Mouse (Mus musculus): ENCODE data around the gene Tnni1. TPM values are rescaled to one million over a fixed set of nuclear protein-coding genes. Genes with fewer than 3 reads are reported as not detected.

Gene Tnni1
- 1 to 10 TPM; 2.3 to 2.5 TPM for total RNA-seq (2021)
- long read RNA-seq, experiment 1, partial matches to known transcripts, result 5 of 6 reads
- long read RNA-seq, experiment 1, other reads (novel, unspliced or antisense), result 1 of 6 reads
- long read RNA-seq, experiment 2, partial matches to known transcripts, result 1 of 2 reads
- long read RNA-seq, experiment 2, other reads (novel, unspliced or antisense), result 1 of 2 reads

DNA sequence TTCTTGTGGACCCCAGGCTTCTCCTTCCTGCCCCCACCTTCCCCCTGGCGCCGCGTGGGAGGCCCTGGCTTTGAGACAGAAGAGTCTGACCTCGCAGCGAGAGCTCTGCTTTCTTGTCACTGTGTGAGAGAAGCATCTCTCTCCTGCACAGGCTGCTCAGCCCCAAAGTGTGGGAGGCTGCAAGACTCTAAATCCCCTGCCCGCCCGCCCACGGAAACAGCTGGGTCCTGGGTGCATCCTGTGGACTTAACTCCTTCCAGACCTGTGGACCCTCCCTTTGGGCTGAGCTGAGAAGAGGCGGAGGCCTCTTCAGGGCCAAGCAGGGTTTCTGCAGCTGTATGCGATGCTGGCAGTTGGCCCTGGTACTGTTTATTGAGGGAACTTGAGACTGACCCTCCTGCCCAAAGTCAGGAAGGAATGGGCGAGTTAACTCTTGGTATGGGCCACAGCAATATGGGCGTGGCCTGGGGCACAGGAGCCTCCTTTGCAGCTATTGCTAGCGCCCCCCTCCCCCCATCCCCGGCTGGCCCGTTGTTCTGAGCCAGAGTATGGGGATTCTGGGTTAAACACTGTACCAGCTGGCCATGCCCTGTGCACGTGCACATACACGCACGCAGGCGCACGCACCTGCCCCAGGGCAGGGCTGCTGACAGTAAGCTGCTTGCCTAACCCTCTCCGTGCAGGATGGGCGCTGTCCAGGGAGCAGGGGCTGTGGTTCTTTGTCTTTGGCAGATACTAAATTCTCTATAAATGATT lies at the start of gene Tnni1:
Tnni1 (plus strand) TSS at position 655 of the 756 bp plus-strand sequence.
- DNase-seq (ENCODE audit: low spot score in 2 of 2), result no peak
- intact Hi-C loops (cut with DNase I), result no loop called here

DNA sequence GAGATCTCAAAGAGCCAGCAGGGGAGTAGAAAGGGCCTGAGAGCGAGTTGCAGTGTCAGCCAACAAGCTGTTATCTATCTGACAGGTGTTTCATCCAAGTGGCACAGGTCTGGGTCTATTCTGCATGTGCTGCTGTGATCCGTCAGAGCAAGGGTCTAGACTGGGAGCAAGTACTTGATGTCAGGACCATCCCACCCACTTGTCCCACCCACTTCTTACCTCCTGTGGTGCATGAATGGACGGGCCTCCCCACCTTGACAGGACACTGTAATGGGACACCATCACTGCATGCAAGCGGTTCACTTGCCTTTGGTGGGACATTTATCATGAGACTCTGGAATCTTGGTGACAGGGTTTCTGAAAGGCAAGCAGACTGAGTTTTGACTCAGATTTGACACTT lies 49.4 kb upstream of the Tnni1 start:
- intact Hi-C loops (cut with DNase I), result loop anchor here (10.0 kb wide), 1 partner anchor 215 kb away; no protein-coding TSS in a partner anchor
- DNase-seq (ENCODE audit: low spot score in 2 of 2), result no peak

DNA sequence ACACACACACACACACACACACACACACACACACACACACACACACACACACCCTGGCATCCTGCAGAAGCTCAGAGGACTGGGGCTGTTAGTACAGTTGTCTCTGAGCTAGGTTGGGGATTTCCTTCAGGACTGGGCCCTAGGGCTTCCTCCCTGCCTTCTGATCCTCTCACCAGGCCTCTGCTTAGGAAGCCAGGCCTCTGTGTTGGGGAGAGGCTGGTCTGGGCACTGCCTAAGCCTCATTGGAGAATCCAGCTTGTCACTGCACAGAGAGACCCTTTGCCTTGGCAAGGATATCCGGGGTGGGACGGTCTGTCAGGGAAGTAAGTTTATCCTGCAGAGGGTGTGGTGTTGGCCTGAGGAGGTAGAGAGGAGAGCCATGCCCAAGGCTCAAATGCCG lies 48.9 kb upstream of the Tnni1 start:
- intact Hi-C loops (cut with DNase I), result no loop called here
- no peak for DNase-seq (ENCODE audit: low spot score in 2 of 2)

DNA sequence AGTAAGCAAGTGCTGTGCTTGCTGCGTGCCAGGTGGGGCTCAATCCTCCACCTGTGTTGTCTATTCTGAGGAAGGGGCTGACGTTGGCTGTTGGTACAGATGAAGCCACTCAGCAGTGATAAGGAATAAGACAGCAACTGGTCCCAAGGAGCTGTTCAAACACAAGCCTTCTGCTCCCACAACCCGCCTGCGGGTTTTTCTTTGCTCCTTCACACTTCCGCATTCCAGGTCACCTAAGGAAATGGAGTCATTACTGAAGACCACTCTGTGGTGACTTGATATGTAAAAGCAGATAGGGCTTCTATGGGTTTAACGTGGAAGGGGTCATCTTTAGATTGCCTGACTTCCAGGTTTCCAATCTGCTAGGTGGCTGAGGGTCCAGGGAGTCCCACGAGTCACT lies 47.8 kb upstream of the Tnni1 start:
- DNase-seq (ENCODE audit: low spot score in 2 of 2), result no peak
- intact Hi-C loops (cut with DNase I), result no loop called here

DNA sequence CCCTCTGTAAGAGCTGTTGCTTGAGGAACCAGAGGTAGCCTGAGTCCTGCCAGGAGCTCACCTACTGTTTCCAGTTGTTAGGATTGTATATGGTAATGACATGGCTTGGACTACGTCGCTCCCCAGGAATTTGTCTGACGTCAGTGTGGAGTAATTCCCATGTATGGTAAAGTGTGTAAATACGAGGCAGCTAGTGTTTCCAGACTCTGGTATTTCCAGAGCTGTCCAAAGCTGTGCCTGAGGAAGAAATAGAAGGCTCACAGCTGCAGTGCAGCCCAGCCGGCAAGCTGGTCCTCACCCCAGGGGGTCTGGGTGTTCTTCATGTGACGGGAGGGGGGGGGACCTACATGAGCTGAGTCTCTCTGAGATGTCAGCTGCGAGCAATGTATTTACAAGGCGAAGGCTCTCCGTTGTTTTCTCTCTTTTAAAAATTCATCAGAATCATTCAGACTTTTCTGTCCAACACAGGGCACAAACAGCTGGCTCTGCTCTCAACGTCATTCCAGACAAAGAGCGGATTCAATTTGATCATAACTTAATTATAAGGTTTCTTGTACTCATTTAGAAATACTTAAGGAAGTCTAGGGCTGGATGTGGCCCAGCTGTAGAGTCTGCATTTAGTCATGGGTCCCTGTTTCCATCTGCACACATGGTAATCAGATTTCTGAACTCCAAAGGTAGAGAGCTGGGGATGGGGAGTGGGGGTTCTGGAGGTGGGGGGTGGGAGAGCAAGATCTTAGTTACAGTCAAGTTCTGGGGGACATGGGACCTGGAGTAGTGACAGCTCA lies 47.1 kb upstream of the Tnni1 start:
- intact Hi-C loops (cut with DNase I), result no loop called here
- DNase-seq (ENCODE audit: low spot score in 2 of 2), result no peak

DNA sequence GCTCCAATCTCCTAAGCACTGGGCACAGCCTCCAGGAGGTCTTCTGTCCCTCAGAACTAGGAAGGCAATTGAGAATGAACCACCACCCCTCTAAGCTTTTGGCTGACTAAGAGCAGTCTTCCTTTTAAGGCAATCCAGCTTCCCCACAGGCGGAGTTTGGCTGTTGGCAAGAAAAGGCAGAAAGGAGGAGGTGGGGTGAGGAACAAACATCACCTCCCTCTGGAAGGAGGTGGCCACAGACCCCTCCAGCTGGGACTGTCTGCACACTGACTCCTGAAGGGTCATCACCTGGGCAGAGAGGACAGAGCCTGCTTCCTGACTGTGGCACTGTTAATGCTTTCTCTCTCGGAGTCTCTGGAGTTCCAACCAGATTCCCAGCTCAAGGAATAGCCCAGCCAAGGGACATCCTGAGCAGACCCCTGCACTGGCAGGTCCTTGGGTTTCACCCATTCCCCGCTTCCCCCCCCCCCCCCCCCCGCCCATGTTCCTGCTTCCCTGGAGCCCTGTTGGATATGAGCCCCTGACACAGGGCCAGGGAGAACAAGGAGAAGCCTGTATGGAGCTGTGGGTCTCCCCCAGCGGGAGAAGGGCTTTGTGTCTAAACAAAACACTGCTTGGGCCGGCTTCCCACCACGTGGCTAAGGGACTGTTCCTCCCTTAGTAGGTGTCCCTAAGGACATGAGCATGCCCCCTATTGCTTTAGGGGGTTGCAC lies 44.9 kb upstream of the Tnni1 start:
- intact Hi-C loops (cut with DNase I), result no loop called here

DNA sequence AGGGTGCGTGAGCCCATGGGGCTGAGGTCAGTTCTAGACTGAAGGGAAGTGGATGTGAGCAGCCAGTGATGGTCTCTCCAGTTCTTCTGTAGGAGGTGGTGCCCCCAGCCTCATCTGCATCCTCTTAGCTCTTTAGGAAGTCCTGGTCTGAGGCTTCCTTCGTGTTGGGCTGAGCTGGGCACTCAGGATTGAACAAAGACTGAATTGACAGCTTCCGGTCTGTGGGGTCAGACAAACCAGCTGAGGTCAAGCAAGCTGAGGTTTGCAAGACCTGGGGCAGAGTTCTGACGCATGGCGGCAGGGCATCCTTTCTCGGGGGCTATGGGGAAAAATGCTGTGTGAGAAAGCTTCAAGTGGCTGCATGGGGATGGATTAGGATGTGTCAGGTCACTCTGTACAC lies 43.8 kb upstream of the Tnni1 start:
- intact Hi-C loops (cut with DNase I), result no loop called here
- no peak for DNase-seq (ENCODE audit: low spot score in 2 of 2)

More for the DNA sequence above, 44.9 kb upstream of the Tnni1 start:
- DNase-seq (ENCODE audit: low spot score in 2 of 2), result peak; percentile 66

DNA sequence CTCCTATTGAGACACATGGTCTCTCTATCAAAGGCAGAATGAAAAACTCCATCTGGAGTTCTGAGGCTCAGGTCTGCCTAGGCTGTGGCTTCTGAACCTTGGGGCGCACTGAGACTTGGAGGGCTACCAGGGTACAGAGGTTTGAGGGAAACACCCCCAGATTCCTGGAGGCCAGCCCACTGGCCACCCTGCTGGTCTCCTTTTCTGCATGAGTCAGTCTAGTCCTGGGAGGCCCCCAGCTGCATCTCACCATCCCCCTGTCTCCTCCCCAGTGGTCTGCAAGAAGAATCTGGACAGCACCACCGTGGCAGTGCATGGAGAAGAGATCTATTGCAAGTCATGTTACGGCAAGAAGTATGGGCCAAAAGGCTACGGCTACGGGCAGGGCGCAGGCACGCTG lies 34.2 kb upstream of the Tnni1 start:
- intact Hi-C loops (cut with DNase I), result no loop called here
- DNase-seq (ENCODE audit: low spot score in 2 of 2), result no peak

DNA sequence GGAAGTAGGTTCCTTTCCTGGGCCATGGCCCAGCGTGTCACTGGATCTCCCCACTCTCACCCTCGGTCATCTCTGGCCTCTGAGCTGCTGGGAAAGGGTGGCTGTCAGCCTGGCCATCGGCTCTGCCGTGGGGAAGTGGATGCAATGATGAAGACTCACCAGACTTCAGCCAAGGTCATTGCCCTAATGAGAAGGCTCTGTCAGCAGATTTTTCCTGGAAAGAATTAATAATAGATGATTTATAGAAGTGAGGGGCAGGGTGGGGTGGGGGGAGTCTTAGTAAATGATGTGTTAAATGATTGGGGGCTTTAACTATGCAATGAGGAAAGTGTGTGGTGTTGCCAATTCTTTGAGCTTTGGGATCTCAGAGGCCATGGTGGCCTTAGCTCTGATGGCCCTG lies 33.0 kb upstream of the Tnni1 start:
- no peak for DNase-seq (ENCODE audit: low spot score in 2 of 2)
- intact Hi-C loops (cut with DNase I), result no loop called here

DNA sequence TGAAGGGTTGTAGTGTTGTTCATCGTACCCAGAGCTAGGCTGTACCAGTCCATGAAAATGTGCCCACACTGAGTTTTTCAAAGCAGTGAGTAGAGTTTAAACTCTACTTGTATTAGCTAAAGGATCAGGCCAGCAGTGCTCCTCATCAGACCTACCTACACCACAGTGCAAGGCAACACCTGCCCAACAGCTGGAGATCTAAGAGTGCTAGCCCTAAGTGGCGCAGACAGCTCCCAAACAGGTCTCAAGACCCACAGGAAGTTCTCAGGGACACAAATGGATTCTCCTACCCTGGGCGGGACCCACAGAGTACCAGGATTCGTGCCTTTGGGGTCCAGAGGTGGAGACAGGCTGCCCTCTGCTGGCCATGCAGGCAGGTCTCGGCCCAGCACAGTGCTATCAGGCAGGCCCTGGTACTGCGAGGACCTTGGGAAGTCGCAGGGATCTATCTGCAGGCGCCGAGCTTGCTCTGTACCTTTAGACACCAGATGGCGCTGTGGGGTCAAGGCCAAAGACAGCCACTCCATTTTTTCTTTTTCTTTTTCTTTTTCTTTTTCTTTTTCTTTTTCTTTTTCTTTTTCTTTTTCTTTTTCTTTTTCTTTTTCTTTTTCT lies 26.4 kb upstream of the Tnni1 start:
- intact Hi-C loops (cut with DNase I), result loop anchor here (1.0 to 10.0 kb wide), 3 partner anchors 28 to 192 kb away; no protein-coding TSS in a partner anchor
- peak; percentile 95 to 97 for DNase-seq (ENCODE audit: low spot score in 2 of 2)

DNA sequence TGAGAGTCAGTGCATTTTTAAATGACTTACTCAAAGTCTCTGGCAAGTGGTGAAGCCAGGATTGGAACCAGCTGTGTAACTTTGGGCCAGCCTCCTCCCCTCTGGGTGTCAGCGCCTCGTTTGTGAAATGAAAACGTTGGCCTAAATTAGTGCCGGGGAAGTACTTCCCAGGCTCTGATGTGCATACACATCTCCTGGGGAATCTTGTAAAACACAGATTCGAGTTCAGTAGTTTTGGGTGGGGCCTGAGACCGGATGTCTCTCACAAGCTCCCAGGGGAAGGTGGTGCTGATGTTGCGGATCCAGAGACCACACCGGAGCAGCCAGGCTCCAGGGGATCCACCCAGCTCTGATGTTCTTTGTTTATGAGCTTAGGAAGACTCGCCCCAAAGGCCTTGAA lies 23.9 kb upstream of the Tnni1 start:
- DNase-seq (ENCODE audit: low spot score in 2 of 2), result no peak
- intact Hi-C loops (cut with DNase I), result loop anchor here (10.0 kb wide), 1 partner anchor 190 kb away; no protein-coding TSS in a partner anchor

DNA sequence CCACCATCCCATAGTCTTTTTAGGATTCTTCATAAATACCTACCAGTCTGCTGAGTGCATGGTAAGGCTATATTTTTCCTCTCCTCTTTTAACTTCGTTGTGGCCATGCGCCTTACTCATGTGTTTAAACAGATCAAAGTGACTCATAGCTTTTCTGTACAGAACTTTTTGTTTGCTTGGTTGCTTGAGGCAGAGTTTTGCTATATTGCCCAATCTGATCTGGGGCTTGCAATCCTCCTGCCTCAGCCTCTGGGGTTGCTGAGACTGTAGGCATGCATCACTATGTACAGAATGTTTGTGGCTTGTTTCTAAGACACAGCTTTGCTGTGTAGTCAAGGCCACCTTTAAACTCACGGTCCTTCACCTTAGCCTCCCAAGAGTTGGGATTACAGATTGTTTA lies 23.3 kb upstream of the Tnni1 start:
- no peak for DNase-seq (ENCODE audit: low spot score in 2 of 2)
- intact Hi-C loops (cut with DNase I), result loop anchor here (10.0 kb wide), 1 partner anchor 189 kb away; no protein-coding TSS in a partner anchor

DNA sequence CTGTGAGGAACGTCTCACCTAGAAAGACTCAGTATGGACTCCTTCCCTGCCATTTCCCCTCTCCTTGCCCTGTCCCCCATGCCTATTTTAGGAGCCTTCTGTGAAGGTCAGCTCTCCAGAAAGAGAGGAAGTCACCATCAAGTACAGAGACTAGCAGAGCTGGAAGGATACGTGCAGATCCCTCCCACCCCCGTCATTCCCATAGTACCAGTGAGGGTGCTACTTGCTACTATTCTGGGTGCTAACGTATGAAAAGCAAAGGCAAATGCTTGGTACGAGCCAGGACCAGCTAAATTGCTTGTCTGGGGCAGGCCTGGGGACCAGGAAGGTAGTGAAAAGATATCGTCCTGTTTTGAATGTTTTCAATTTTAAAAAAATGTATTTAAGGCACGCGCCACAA lies 21.9 kb upstream of the Tnni1 start:
- DNase-seq (ENCODE audit: low spot score in 2 of 2), result no peak
- intact Hi-C loops (cut with DNase I), result loop anchor here (10.0 kb wide), 1 partner anchor 188 kb away; no protein-coding TSS in a partner anchor

DNA sequence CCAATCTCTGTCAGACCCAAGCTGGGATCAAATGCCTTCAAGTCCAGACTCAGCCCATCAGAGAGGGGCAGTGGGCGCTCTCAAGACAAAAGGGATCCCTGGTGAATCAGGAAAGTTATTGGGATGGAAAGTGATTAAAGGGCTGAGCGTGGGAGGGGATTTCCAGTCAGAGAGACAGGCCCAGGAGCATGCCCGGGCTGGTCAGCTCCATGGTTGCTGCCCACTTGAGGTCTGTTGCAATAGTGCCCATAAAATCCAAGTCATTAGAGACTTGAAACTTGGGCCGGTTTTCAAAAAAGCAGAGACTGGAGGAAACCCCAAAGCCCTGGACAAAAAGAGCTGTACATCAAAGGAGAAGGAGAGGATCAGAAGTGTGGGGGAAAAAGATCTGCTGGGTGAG lies 19.5 kb upstream of the Tnni1 start:
- intact Hi-C loops (cut with DNase I), result loop anchor here (10.0 kb wide), 1 partner anchor 185 kb away; no protein-coding TSS in a partner anchor
- no peak for DNase-seq (ENCODE audit: low spot score in 2 of 2)

DNA sequence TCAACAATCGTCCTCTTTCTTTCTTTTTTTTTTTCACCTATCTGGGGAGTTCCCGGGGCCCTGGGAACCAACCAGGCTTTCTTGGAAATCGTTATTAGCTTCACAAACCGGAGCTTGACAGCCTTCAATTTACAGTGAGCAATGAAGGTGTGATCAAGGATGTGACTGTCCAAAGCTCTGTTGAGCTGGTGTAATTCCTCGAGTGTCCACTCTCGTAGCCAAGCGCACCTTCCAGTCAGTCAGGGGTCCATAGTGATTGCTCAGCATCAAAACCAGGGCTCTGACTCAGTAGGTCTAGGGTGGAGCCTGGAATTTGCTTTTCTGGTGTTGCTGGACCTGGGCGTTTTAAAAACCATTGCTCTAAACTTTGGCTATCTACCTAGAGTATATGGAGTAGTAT lies 19.0 kb upstream of the Tnni1 start:
- DNase-seq (ENCODE audit: low spot score in 2 of 2), result no peak
- intact Hi-C loops (cut with DNase I), result no loop called here

DNA sequence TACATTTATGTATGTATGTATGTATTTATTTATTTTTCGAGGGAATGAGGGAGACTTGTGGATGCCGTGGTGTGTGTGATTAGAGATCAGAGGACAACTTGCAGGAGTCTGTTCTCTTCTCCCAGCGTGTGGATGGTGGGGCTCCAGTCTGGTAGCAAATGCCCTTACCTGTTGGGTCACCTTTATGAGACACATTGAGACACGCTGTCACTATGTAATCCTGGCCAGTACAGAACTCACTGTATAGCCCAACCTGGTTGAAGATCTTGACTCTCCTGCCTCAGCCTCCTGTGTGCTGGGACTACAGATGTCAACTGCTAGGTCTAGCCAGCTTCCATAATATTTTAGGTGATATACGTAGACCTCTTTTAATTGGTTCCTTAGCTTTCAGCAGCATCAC lies 17.5 kb upstream of the Tnni1 start:
- DNase-seq (ENCODE audit: low spot score in 2 of 2), result no peak
- intact Hi-C loops (cut with DNase I), result no loop called here

DNA sequence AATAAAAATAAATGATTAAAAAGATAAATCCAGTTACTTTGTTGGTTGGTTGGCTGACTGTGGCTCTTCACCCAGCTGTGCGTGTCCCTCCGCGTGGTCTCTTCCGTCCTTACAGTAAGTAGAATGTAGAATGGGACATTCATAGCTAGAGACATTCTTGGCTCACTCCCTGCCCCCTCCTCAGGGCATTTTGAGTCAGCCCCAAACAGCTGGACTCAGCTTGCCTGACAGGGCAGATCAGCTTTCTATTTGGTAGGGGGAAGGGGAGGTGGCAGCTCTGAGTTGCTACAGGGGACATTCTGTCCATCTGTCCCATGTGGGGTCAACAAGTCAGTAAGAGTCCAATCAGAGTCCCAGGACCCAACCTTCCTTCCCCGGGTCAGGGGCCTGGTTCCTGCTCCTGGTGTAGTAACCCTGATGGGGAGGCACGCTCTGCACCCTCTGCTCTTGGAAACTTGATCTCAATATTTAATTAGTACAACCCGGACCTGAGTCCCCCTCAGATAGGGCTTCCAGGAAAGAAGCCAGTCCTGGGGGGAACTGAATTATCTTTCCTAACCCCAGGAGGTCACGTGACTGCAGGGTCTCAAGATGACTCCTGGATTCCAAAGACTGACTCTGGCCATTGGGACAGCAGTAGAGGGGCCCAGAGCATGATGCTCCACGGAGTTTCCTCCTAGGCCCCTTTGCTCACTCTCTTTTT lies 15.6 kb upstream of the Tnni1 start:
- intact Hi-C loops (cut with DNase I), result no loop called here
- no peak for DNase-seq (ENCODE audit: low spot score in 2 of 2)

DNA sequence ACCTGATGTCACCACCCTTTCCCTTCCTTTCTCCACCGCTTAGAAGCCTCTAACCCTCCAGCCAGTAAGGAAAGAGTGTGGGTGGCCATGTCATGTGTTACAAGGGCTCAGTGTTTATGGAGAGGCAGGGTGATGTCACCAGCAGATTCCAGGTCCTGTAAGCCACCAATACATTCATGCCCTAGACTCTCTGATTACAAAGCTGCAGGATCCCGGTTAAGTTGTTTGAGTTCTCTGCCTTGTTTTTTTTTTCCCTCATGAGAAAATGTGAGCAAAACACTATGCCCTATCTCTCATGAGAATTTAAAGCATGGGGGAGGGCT lies 15.1 kb upstream of the Tnni1 start:
- DNase-seq (ENCODE audit: low spot score in 2 of 2), result no peak
- intact Hi-C loops (cut with DNase I), result no loop called here

All from left cerebral cortex, postnatal 14 days (tissue).